Mouse (Mus musculus) spleen, adult 10 weeks (tissue): ENCODE measurements around the gene 9130213A22Rik. TPM values are rescaled to one million over a fixed set of nuclear protein-coding genes. Genes with fewer than 3 reads are reported as not detected.

Experiments used
- polyA plus RNA-seq: library from polyadenylated mRNA; stranded (reverse); fragments of 350-450 nt; fragmentation: Illumina TruSeq; extraction: RNeasy Lipid Tissue Mini Kit (QIAGEN cat#74804); gene quantifications from one replicate; pipeline ENCODE4 v1.2.3, GENCODE M21; 2015; ENCODE audit warnings: low replicate concordance; ENCODE audit not compliant: insufficient read depth

9130213A22Rik gene
- 0.44 TPM for polyA plus RNA-seq

DNA sequence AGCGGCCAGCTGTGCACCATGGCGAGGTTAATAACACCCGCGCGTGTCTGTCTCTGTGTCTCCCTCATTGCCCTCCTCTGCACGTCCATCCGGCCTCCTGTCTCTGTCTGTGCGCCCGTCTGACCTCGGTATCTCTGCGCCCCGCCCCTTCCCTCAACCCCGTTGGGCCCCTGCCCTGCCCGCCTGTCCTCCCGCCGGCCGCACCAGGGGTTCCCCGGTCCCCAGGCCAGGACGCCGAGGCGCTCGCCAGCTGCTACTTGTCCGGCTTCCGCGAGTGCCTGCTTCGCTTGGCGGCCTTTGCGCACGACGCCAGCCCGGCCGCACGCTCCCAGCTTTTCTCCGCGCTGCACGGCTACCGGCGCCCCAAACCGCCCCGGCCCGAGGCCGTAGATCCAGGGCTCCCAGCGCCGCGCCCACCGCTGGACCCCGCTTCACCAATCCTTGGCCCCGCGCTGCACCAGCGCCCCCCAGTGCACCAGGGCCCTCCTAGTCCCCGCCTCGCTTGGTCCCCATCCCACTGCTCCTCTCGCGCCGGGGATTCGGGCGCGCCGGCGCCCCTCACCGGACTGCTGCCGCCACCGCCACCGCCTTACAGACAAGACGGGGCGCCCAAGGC is at the start of gene 9130213A22Rik:
Gene 9130213A22Rik (minus strand): TSS at position 254 of the 616 bp plus-strand sequence.

DNA sequence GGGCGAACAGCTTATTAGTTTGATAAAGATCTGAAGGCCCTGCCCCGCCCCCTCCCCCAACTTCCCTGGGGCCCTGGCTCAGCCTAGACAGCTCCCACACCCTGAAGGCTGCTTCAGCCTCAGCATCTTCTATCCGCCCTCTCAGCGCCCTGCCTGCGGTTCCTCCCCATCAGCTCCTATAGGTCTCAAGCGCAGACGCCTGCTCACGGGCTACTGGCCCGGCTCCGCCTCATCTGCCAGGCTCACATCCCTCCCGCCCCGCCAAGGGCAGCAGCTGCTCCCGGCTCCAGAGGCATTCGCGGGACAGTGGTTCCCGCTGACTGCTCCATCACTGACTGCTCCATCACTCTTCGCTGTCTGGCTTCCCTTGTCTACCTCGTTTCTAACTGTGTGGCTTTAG is 34.4 kb upstream of the 9130213A22Rik start, which contains the start of gene Alox12b:
Gene Alox12b (plus strand): TSS at position 190 of the 400 bp plus-strand sequence.

GRCm38 (mm10) chr11:69125852-69125918 is 3.3 kb upstream of the 9130213A22Rik start, which contains the start of gene Aloxe3:
Gene Aloxe3 (plus strand): TSS chr11:69125896.

DNA sequence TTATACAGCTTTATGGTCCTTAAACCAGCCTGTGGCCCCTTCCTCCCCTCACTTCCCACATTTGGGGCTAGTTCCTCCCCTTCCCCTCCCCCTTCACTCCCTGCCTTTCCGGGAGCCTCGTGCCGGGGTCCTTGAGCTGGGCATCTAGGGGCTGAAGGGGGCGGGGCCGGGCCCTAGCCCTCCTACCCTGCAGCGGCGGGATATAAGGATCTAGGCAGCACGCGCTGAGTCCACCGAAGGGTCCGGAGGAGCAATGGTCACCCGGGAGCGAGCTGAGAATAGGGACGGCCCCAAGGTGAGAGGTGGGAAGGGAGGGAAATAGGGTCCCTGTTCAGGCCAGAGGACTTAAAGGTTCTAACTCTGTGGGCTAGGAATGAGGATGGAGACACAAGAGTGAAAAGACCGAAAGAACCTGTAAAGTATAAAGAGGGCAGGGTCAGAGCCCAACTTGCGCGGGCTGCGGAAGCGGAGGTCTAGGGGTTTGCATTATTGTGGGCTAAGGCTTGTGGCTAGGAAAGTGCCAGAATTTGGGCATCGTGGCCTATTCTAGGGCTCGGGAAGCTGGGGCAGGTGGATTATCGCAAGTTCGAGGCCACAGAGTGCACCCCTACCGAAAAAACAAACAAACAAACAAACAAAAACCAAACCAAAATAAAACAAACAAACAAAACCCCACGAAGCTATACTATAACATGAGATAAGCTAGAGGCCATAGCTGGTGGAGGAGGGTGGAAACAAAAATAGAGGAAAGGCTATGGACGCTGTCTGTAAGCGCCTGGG is 2.0 kb downstream of the 9130213A22Rik start, which contains the start of gene Hes7:
Gene Hes7 (plus strand): TSS at position 184 of the 780 bp plus-strand sequence.

DNA sequence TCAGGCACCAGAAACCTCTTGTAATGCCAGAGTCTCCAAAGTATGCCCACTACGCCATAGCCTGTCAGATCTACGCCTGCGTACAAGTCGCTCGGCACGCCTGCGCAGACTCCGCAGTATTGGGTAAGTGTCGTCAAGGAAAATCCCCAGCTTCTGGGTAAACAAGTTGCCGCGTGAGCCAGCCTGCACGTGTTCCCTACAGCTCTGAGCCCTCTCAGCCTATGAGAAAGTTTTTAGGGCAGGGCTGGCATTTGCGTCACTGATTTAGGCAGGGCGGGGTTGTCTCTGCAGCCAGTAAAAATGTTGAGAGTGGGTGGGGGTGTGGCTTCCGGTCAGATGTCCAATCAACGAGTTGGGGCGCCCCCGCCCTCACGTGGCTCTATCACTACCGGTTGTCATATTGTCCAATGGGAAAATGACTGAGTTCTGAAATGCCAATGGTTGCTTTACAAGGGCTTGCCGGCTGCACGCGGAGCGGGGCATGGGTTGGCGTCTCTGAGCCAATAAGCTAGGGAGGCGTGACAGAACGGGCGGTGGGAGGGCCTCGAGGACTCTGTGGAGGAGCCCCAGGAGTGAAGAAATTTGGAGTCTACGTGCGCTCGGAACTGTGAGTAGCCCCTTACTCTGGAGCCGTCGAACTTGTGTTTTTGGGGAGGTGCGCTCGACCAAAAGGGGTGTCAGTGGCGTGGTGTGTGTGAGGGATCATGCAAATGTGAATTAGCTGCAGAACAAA is 27.5 kb downstream of the 9130213A22Rik start, which contains the start of gene Per1:
Gene Per1 (plus strand): TSS at position 521 of the 733 bp plus-strand sequence.

DNA sequence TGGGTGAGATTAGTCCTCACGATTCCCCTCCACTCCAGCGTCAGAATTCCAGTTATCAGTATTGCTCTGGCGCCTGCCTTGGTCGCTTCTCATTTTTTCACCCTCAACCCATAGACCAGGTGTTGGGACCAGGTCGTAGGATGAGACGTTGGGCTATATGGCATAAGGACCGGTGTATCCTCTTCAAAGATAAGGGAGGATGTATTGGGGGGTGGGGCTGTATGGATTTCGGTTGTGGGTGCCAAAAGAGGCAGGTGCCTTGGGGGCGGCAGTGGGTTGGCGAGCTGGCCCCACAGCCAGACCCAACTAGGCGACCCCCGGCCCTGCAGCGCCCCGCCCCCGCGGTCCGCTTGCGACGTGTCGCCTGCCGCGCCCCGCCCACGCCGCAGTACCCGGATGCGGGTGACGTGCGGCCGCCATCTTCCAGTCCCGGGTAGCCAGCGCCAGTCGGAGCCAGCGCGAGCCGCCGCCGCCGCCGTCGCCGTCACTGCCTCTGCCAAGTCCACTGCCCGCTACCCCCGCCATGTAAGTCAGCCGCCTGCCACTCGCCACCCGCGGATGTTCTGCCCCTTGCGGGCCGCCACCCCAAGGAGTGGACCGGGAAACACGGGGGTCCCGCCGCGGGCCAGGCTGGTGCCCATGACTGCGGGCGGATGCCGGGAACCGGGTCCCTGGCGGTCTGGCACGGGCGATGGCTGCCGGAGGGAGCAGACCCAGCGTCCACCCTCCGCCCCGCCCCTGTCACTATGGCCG is 34.1 kb downstream of the 9130213A22Rik start, which contains the start of gene Vamp2:
Gene Vamp2 (plus strand): TSS at position 388 of the 753 bp plus-strand sequence.

DNA sequence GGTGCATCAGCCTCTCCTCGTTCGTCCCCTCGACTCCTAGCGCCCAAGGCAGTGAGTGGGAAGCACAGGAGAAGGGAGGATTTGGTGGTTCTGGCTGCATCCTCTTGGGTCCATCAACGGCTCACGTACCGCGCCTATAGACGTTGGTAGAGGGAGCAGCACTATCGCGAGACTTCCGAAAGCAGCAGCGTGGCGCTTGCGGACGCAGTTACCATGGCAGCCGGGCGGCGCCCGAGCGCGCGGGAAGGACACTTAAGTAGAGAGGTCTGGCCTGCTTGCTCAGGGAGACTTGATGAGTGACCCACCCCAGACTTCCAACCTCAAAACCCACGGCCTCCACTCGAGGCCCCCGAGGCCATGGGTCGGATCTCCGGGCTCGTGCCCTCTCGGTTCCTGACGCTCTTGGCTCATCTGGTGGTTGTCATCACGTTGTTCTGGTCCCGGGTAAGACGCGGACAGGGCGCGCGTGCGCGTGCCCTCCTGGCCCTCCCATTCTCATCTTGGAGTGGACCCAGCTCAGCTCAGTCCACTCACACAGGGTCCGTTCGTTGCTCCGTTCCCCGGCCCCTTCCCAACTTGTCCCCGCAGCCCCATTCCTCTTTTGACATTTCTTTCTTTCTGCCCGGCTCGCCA is 51.7 kb downstream of the 9130213A22Rik start, which contains the start of gene Tmem107:
Gene Tmem107 (plus strand): TSS at position 217 of the 633 bp plus-strand sequence.

Other genes starting within 250 kb of the 9130213A22Rik start
- not detected for gene Rnf222, start 234.0 kb downstream of the 9130213A22Rik start, polyA plus RNA-seq
- 3,091 TPM for gene Rpl26, start 221.0 kb downstream of the 9130213A22Rik start, polyA plus RNA-seq
- gene Odf4, start 195.5 kb downstream of the 9130213A22Rik start, polyA plus RNA-seq: not detected
- 3.7 TPM for gene Arhgef15, start 165.1 kb downstream of the 9130213A22Rik start, polyA plus RNA-seq
- 16.7 TPM for gene Slc25a35, start 154.5 kb downstream of the 9130213A22Rik start, polyA plus RNA-seq
- gene Rangrf, start 147.4 kb downstream of the 9130213A22Rik start, polyA plus RNA-seq: 9.7 TPM
- 14.9 TPM for gene Pfas, start 114.1 kb downstream of the 9130213A22Rik start, polyA plus RNA-seq
- 16.9 TPM for gene Ctc1, start 106.7 kb downstream of the 9130213A22Rik start, polyA plus RNA-seq
- 18.1 TPM for gene Aurkb, start 76.9 kb downstream of the 9130213A22Rik start, polyA plus RNA-seq
- gene Borcs6, start 62.9 kb downstream of the 9130213A22Rik start, polyA plus RNA-seq: 6.8 TPM
- 3.2 TPM for gene Tmem107, start 51.8 kb downstream of the 9130213A22Rik start, polyA plus RNA-seq
- 199 TPM for gene Vamp2, start 34.1 kb downstream of the 9130213A22Rik start, polyA plus RNA-seq
- gene Per1, start 27.4 kb downstream of the 9130213A22Rik start, polyA plus RNA-seq: 8.1 TPM
- 0.12 TPM for gene Hes7, start 2.2 kb downstream of the 9130213A22Rik start, polyA plus RNA-seq
- gene Aloxe3, start 3.3 kb upstream of the 9130213A22Rik start, polyA plus RNA-seq: 0.50 TPM
- not detected for gene Alox12b, start 34.4 kb upstream of the 9130213A22Rik start, polyA plus RNA-seq
- 0.25 TPM for gene Alox8, start 75.3 kb upstream of the 9130213A22Rik start, polyA plus RNA-seq
- 0.06 TPM for gene Gucy2e, start 114.4 kb upstream of the 9130213A22Rik start, polyA plus RNA-seq
- 13.3 TPM for gene Cntrob, start 201.2 kb upstream of the 9130213A22Rik start, polyA plus RNA-seq
- gene Trappc1, start 201.4 kb upstream of the 9130213A22Rik start, polyA plus RNA-seq: 112 TPM
- 1.2 TPM for gene Kcnab3, start 203.7 kb upstream of the 9130213A22Rik start, polyA plus RNA-seq
- gene Rnf227, start 217.9 kb upstream of the 9130213A22Rik start, polyA plus RNA-seq: 3.7 TPM
- gene Chd3, start 246.8 kb upstream of the 9130213A22Rik start, polyA plus RNA-seq: 161 TPM